Mouse (Mus musculus): Measurements from ENCODE around the gene Slc13a3. TPM values are rescaled to one million over a fixed set of nuclear protein-coding genes. Genes with fewer than 3 reads are reported as not detected.

Slc13a3 gene
- total and polyA plus RNA-seq, 2 experiments from 2014 or later: 17.4 to 25.5 TPM

DNA sequence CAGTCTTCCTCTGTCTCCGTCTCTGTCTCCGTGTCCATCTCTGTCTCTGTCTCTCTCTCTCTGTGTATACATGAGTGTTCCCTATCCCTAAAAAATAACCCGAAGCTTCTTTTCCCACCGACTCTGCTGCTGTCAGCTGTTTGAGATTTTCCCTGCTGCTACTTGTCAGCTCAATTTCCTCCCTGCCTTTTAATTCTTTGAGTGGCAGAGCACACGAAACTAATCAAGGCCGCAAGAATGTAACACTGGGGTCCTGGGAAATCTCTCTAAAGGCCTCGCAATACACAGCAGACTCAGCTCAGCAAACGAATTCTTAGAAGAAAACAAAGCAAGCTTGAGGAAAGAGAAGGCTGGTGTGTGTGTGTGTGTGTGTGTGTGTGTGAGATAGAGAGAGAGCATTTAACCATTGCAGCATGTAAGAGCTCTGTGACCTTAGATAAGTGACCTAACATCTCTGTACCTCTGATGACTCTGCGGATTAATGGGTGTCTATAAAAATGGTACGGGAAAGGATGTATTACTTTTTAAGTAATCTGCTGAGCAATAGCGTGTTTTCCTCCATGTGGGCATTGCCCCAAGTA is 57.8 kb downstream of the Slc13a3 start:
- WGBS: 26% methylated on average over 11 of the region's 11 CpGs
- Histone ChIP-seq H3K9ac (replicated peaks; ENCODE audit: low read length, poor library complexity, severe bottlenecking) (no peak overlapping the region), H3K4me1 (ENCODE audit: insufficient read depth, low read length) (peaks cover 3% of the 10 kb centered on the region; the same call in 1 of the 2 replicates), H3K27me3 (ENCODE audit: insufficient read depth, low read length) (no peaks in the 10 kb centered on the region), H3K27ac (ENCODE audit: low read depth, low read length) (no peak overlapping the region), H3K4me2 (ENCODE audit: low read depth, low read length, poor library complexity, severe bottlenecking) (no peak overlapping the region), H3K4me3 (ENCODE audit: low read depth, low read length) (no peak overlapping the region), H3K36me3 (ENCODE audit: insufficient read depth, low read length) (no peaks in the 10 kb centered on the region), H3K9me3 (ENCODE audit: low read length) (no peaks in the 10 kb centered on the region)
- DNase-seq (ENCODE audit: low spot score) (no peak), ATAC-seq (ENCODE audit: low FRiP score) (no peak)
- TF ChIP-seq CTCF (IDR thresholded peaks at IDR 0.05): no peak

DNA sequence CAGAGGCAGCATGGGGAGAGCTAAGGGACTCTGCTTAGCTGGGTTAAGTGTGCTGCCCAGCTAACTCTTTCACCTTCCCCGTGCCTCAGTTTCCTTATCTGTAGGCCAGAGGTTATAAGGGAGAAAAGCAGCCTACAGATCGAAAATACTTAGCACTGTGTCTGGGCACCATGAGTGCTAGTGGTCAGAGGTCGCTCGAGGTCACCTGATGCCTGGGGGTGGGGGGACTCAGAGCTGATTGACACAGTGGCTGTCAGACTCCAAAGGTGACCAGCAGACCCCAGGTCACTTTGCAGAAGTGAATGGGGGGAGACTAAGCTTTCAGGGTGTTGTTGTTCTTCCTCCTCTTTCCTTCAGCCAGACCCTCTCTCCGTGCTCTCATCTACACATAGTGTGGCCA is 58.7 kb downstream of the Slc13a3 start:
- ATAC-seq (ENCODE audit: low FRiP score) (no peak), DNase-seq (ENCODE audit: low spot score) (no peak)
- no peaks in the 10 kb centered on the region for H3K36me3 ChIP-seq (ENCODE audit: insufficient read depth, low read length)
- H3K27ac ChIP-seq (ENCODE audit: low read depth, low read length): no peak overlapping the region
- H3K9me3 ChIP-seq (ENCODE audit: low read length): no peaks in the 10 kb centered on the region
- H3K4me3 ChIP-seq (ENCODE audit: low read depth, low read length): no peak overlapping the region
- WGBS: 69% methylated on average over 5 of the region's 5 CpGs
- H3K9ac ChIP-seq (replicated peaks; ENCODE audit: low read length, poor library complexity, severe bottlenecking): no peak overlapping the region
- 0 out of 2 replicates have a peak, but pooled peaks cover 3% of the 10 kb centered on the region for H3K4me1 ChIP-seq (ENCODE audit: insufficient read depth, low read length)
- TF ChIP-seq CTCF (IDR thresholded peaks at IDR 0.05): no peak
- no peaks in the 10 kb centered on the region for H3K27me3 ChIP-seq (ENCODE audit: insufficient read depth, low read length)
- H3K4me2 ChIP-seq (ENCODE audit: low read depth, low read length, poor library complexity, severe bottlenecking): no peak overlapping the region

DNA sequence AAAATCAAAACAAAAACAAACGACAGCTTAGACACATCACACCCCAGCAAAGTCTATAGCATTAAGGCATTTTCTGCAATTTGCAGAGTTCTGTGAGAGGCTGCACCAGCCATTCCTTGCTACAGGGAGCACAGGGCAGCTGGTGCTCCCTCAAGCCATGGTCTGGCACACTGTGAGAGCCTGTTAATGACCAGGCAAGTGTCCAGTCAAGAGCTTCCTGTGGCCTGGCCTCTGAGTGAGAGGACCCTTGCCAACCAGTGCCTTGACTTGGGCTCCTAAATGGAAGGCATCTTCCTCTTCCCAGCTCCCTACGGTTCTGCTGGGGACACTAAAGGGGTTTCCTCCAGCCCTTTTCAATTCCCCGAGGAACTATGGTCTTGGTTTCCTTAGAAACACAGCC is 59.1 kb downstream of the Slc13a3 start:
- H3K4me3 ChIP-seq (ENCODE audit: low read depth, low read length): no peak overlapping the region
- no peaks in the 10 kb centered on the region for H3K36me3 ChIP-seq (ENCODE audit: insufficient read depth, low read length)
- 35% methylated on average over 3 of the region's 3 CpGs for WGBS
- no peaks in the 10 kb centered on the region for H3K9me3 ChIP-seq (ENCODE audit: low read length)
- DNase-seq (ENCODE audit: low spot score): peak; percentile 34
- H3K9ac ChIP-seq (replicated peaks; ENCODE audit: low read length, poor library complexity, severe bottlenecking): no peak overlapping the region; the same call in 1 of the 2 replicates
- H3K4me1 ChIP-seq (ENCODE audit: insufficient read depth, low read length): 0 out of 2 replicates have a peak, but pooled peaks cover 3% of the 10 kb centered on the region
- no peak for TF ChIP-seq CTCF (IDR thresholded peaks at IDR 0.05)
- H3K27me3 ChIP-seq (ENCODE audit: insufficient read depth, low read length): no peaks in the 10 kb centered on the region
- H3K27ac ChIP-seq (ENCODE audit: low read depth, low read length): no peak overlapping the region
- H3K4me2 ChIP-seq (ENCODE audit: low read depth, low read length, poor library complexity, severe bottlenecking): no peak overlapping the region
- no peak for ATAC-seq (ENCODE audit: low FRiP score)

DNA sequence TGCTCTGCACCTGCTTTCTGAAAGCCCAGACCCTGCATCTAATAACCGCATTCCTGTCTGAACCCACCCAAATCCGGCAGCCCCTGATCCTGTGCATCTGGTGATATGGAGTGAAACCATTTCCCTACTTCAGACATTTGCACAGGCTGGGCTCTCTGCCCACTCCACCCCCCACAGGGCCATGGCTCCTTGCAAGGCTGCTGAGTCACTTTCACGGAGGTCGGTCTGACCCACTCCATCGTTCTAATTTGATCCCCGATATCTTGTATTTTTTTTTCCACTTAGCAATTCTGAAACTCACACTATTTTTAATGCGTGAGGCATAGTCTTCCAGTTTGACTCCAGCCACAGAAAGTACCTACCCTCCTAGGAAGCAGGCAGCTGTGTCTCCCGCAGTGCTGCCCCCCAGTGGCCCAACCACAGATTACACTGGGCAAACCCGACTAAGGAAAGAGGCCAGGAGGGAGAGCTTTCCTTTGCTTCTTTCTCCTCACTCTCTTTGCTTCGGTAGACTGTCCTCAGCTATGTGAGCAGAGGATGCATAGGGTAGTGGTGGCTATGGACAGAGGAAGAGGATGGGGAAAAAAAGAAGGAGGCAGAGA is 65.2 kb downstream of the Slc13a3 start:
- ATAC-seq (ENCODE audit: low FRiP score): no peak
- Histone ChIP-seq H3K4me3 (ENCODE audit: low read depth, low read length) (no peak overlapping the region), H3K4me2 (ENCODE audit: low read depth, low read length, poor library complexity, severe bottlenecking) (no peak overlapping the region), H3K9ac (replicated peaks; ENCODE audit: low read length, poor library complexity, severe bottlenecking) (no peak overlapping the region), H3K27ac (ENCODE audit: low read depth, low read length) (no peak overlapping the region), H3K27me3 (ENCODE audit: insufficient read depth, low read length) (no peaks in the 10 kb centered on the region), H3K9me3 (ENCODE audit: low read length) (no peaks in the 10 kb centered on the region), H3K4me1 (ENCODE audit: insufficient read depth, low read length) (no peaks in the 10 kb centered on the region), H3K36me3 (ENCODE audit: insufficient read depth, low read length) (no peaks in the 10 kb centered on the region)
- 42% methylated on average over 10 of the region's 10 CpGs for WGBS
- DNase-seq (ENCODE audit: low spot score): no peak
- peak; percentile 68 for TF ChIP-seq CTCF (IDR thresholded peaks at IDR 0.05)

DNA sequence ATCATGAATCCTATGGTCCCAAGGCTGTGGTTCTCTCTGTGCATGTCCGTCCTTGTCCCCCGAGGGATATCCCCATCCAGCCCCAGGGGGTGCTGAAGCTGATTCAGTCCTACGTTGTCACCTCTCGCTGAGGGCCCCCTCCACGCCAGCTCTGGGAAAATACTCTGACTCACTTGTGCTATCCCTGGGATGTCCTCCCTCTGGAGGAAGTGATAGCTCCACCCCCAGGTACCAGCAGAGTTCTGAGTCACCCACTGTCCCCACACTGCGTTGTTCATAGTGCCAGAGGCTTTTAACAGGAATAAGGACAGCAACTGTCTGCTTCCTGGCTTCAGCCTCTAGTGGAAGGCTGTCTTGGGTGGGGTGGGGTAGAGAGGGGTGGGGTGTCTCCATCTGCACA is 67.7 kb downstream of the Slc13a3 start:
- Histone ChIP-seq H3K9ac (replicated peaks; ENCODE audit: low read length, poor library complexity, severe bottlenecking) (no peak overlapping the region), H3K4me1 (ENCODE audit: insufficient read depth, low read length) (no peaks in the 10 kb centered on the region), H3K9me3 (ENCODE audit: low read length) (no peaks in the 10 kb centered on the region), H3K4me3 (ENCODE audit: low read depth, low read length) (no peak overlapping the region), H3K4me2 (ENCODE audit: low read depth, low read length, poor library complexity, severe bottlenecking) (no peak overlapping the region), H3K27me3 (ENCODE audit: insufficient read depth, low read length) (no peaks in the 10 kb centered on the region), H3K36me3 (ENCODE audit: insufficient read depth, low read length) (no peaks in the 10 kb centered on the region), H3K27ac (ENCODE audit: low read depth, low read length) (no peak overlapping the region)
- no peak for TF ChIP-seq CTCF (IDR thresholded peaks at IDR 0.05)
- WGBS: 60% methylated on average over 6 of the region's 6 CpGs
- no peak for ATAC-seq (ENCODE audit: low FRiP score)
- no peak for DNase-seq (ENCODE audit: low spot score)

DNA sequence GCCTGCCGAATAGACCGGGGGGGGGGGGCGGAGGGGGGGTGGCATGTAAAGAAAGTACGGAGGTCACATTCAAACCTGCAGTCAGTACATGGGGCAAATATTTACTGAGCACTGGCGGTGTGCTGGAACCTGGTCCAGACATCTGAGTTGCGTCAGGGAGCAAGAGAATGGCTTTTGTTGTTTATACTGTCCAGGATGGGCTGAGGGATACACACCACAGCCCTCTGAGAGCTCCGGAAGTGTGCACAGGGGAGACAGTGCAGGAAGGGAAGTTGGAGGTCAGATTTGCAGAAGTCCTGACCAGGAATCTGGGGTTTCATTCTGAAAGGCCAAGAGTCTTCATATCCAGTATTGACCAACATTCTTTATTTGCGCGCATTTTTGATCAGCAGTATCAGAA is 68.1 kb downstream of the Slc13a3 start:
- no peaks in the 10 kb centered on the region for H3K4me1 ChIP-seq (ENCODE audit: insufficient read depth, low read length)
- H3K9ac ChIP-seq (replicated peaks; ENCODE audit: low read length, poor library complexity, severe bottlenecking): no peak overlapping the region
- H3K36me3 ChIP-seq (ENCODE audit: insufficient read depth, low read length): no peaks in the 10 kb centered on the region
- 74% methylated on average over 9 of the region's 9 CpGs for WGBS
- no peaks in the 10 kb centered on the region for H3K27me3 ChIP-seq (ENCODE audit: insufficient read depth, low read length)
- DNase-seq (ENCODE audit: low spot score) (no peak), ATAC-seq (ENCODE audit: low FRiP score) (no peak)
- H3K4me2 ChIP-seq (ENCODE audit: low read depth, low read length, poor library complexity, severe bottlenecking): no peak overlapping the region
- H3K27ac ChIP-seq (ENCODE audit: low read depth, low read length): no peak overlapping the region
- H3K4me3 ChIP-seq (ENCODE audit: low read depth, low read length): no peak overlapping the region
- H3K9me3 ChIP-seq (ENCODE audit: low read length): no peaks in the 10 kb centered on the region
- no peak for TF ChIP-seq CTCF (IDR thresholded peaks at IDR 0.05)
